Mouse (Mus musculus) spleen, postnatal 36 days (tissue): ENCODE measurements around the gene Tma7.

Experiments used
- DNase-seq, 2 experiments: peaks; one replicate each; pipeline ENCODE4 v3.0.0; 2022; ENCODE audit warnings: low spot score in 2 of 2, mixed read lengths in 1 of 2

Tma7 gene

DNA sequence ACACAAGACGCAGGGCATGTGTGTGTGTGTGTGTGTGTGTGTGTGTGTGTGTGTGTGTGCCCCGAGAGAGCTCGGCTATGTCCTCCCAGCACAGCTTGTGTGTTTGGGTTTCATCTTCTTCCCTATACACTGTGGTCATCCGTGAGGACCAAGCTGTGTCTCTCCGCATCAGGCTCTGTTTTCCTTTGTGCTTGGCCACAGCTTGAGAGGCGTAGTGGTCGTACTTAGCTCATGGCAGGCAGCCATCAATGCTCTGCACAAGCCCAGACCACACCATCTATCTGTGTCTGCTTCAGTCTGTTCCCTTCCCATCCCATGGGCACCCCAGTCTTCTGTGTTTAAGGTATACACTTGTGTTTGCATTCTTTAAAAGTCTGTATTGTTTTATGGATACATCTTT is 41.0 kb downstream of the Tma7 start:
- no peak for DNase-seq

DNA sequence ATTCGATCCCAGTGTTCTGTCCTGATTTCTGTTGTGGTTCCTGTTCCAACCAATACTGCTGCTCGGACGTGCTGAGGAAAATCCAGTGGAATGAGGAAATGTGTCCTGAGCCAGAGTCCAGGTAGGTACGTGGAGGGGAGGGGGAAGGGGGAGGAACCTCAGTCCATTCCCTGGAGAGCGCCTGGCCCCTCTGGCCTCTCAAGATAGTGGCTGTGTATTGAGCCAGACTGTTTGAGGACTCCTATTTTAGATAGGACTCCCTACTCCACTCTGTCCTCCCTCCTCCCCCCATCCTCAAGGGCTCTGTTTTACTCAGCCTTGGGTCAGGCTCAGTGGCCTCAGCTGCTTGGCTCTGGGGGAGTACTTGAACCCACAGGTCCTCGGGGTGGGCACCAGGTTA is 41.5 kb downstream of the Tma7 start:
- no peak for DNase-seq

GRCm38 (mm10) chr9:109040216-109040615 is 42.2 kb downstream of the Tma7 start:
- no peak for DNase-seq

GRCm38 (mm10) chr9:109039681-109040080 is 42.7 kb downstream of the Tma7 start:
- DNase-seq: no peak

DNA sequence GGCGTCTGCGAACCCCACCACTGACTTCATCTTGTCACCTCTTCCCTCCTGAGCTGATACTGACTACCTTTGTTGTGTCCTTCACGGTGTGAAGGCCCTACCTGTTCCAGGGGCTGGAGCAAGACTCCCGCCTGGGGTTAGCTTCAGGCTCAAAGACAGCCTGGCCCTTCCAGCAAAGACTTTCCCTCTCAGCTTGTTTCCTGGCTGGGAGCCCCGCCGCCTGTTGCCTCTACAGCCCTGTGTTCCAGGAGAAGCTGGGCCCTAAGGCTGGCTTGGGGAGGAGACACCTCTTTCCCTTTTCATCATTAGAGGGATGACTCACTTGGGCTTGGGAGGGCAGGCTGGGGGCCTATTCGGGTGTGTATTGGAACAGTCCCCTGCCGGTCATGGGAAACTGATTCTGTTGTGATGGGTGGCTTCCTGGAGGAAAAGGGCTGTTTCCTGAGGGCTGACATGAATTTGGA is 43.5 kb downstream of the Tma7 start:
- DNase-seq: peak in 1 of 2 experiments; percentile 31

GRCm38 (mm10) chr9:109038086-109038895 is 44.1 kb downstream of the Tma7 start, which contains the start of gene Shisa5:
Gene Shisa5 (plus strand): TSS chr9:109038565.
- DNase-seq: peak; percentile 79 to 82

DNA sequence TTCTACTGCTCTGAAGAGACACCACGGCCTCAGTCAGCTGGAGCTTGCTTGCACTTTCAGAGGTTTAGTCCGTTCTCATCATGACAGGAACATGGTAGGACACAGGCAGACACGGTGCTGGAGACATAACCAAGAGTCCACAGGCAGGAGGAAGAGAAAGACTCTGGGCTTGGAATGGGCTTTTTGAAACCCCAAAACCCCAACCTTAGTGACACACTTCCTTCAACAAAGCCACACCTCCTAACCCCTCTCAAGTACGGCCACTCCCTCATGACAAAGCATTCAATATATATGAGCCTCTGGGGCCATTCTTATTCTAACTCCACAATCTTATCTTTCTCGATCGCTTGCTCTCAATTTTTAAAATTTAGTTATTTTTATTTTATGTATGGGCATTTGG is 50.0 kb downstream of the Tma7 start:
- DNase-seq: no peak

DNA sequence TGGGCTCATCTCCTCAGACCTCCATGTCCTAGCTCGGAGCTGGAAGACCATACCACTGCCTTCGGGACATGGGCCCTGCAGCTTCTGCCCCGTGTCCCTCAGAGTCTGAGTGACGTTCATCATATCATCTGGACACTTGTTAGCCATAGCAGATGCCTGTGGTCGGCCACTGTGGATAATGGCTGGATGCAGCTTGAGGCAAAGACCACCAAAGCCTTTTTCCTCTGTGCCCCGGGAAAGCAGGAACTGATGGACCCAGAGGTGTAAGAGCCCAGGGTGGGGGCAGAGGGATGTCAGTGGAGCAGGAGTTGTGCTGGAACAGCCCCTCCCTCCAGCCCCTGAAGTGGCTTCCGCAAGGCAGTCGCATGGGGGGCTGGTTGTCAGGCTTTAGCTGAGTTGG is 50.7 kb downstream of the Tma7 start:
- DNase-seq: no peak

- DNase-seq: no peak
Observed at GRCm38 (mm10) chr9:109031001-109031400, 51.4 kb downstream of the Tma7 start.

DNA sequence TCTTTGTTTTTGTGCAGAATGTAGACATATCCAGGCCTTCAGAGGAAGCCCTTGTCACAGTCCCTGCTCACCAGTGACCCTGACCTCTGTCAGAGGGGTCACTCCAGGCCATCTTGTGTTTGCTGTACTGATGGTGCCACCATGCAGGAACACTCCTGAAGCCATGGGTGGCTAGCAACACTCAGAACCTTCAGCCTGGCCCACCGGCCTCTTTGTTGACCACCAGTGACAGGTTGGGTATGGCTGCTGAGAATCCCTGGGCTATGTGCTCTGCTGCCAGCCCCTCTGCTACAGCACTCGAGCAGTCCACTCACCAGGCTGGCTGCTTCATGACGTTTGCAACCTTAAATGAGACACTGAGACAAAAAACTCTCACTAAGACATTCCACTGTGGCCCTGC is 52.1 kb downstream of the Tma7 start:
- DNase-seq: no peak

- DNase-seq: no peak
Observed at GRCm38 (mm10) chr9:109028919-109029318, 53.5 kb downstream of the Tma7 start.

DNA sequence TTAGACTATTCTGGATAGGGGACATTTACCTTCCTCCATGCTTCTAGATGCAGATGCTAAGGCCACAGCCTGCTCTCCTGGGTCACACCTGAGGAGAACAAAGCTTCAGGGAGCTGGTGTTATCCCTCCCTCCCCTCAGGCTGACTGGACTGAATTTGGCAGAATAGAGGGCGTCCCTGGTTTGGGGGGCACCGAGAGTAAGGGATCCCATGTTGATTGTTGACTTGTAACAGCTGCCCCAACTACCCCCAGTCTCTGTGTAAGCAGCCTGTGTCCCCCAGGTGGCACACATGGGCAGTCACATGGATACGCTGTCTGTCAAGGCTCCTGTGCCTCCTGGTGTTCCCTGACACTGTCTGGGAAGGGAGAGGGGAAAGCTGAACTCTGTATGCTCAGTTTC is 54.0 kb downstream of the Tma7 start:
- no peak for DNase-seq

DNA sequence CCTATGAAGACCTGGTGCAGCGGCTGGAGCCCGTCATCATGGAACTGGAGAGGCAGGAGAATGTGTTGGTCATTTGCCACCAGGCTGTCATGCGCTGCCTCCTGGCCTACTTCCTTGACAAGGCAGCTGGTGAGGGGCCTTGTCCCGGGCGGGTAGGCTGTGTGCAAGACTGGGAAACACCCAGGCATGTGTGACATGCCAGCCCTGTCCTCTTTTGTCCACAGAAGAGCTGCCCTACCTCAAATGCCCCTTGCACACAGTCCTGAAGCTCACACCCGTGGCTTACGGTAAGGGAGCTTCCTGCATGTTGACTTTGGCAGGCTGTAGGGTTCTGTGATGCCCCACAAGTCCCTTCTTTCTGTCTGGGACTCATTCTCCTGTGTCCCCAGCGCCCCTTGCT is 54.9 kb downstream of the Tma7 start:
- no peak for DNase-seq
